Mouse (Mus musculus) forebrain, postnatal 0 days (tissue): ENCODE data around the gene Atp2a2. TPM values are rescaled to one million over a fixed set of nuclear protein-coding genes. Genes with fewer than 3 reads are reported as not detected.
A peak's percentile ranks its signal among the peaks of the same experiment; 100 is the strongest.
"Not testable (repeated sequence)": the region's sequence is repeated elsewhere in the genome, so short reads cannot be mapped to it uniquely, and the experiment has no call there.

Source experiments
- ATAC-seq: fragments of 200-750 bp; cut with Nextera tagmentation; 2 replicates; pipeline ENCODE4 v1.8.0; 2017; ENCODE audit warnings: mild to moderate bottlenecking, moderate library complexity
- DNase-seq: peaks from one replicate; pipeline ENCODE4 v3.0.0-alpha.2; 2015
- H3K27ac ChIP-seq: fragments of 300-500 bp; sonication (generic); 2 replicates; pipeline ENCODE4 v1.5.1; 2014; ENCODE audit warnings: low read depth, mild to moderate bottlenecking, antibody characterized with exemption, low read length, moderate library complexity, mixed read lengths
- H3K27me3 ChIP-seq: fragments of 300-500 bp; sonication (generic); 2 replicates; pipeline ENCODE4 v1.6.1; 2014; ENCODE audit warnings: mild to moderate bottlenecking, low read length, mixed read lengths; ENCODE audit not compliant: insufficient read depth
- H3K36me3 ChIP-seq: fragments of 300-500 bp; sonication (generic); 2 replicates; pipeline ENCODE4 v1.6.1; 2014; ENCODE audit warnings: mild to moderate bottlenecking, moderate library complexity; ENCODE audit not compliant: insufficient read depth
- H3K4me1 ChIP-seq: fragments of 300-500 bp; sonication (generic); 2 replicates; pipeline ENCODE4 v1.6.1; 2014; ENCODE audit warnings: antibody characterized with exemption; ENCODE audit not compliant: insufficient read depth
- H3K4me2 ChIP-seq: fragments of 300-500 bp; sonication (generic); 2 replicates; pipeline ENCODE4 v1.6.1; 2014; ENCODE audit warnings: low read depth, mild to moderate bottlenecking, moderate library complexity
- H3K4me3 ChIP-seq: fragments of 300-500 bp; sonication (generic); 2 replicates; pipeline ENCODE4 v1.5.1; 2014; ENCODE audit warnings: low read depth, low read length, mixed read lengths
- H3K9ac ChIP-seq: fragments of 300-500 bp; sonication (generic); 2 replicates; pipeline ENCODE4 v1.6.1; 2014; ENCODE audit warnings: mild to moderate bottlenecking
- H3K9me3 ChIP-seq: fragments of 300-500 bp; sonication (generic); 2 replicates; pipeline ENCODE4 v1.6.1; 2016; ENCODE audit warnings: low read length
- CTCF ChIP-seq: sonication (generic); IDR thresholded peaks from 2 replicates; pipeline ENCODE4 v1.5.1; 2016; ENCODE audit warnings: antibody characterized with exemption, control low read depth, low read depth
- WGBS: fragments of 180-500 bp; shearing (Covaris S2); extraction: QIAGEN DNeasy Blood & Tissue Kit; methylation state at CpG from one replicate; pipeline ENCODE4 v1.1.7; 2014; 5-methylcytosine and 5-hydroxymethylcytosine counted together
- polyA plus RNA-seq: library from polyadenylated mRNA; unstranded; fragments of >200 nt; fragmentation: Nextera tagmentation; extraction: Ambion mirVana; gene quantifications from 2 replicates; pipeline ENCODE4 v1.2.1, GENCODE M21; 2015
- total RNA-seq: library from RNA; depleted of rRNA; stranded (reverse); fragments of >200 nt; gene quantifications from 2 replicates; pipeline ENCODE4 v1.2.3, GENCODE M21; 2014

Gene Atp2a2
- total and polyA plus RNA-seq, 2 experiments from 2014 or later = 37.2 to 178 TPM

GRCm38 (mm10) chr5:122498046-122498445 lies 4.0 kb downstream of the Atp2a2 start:
- no peaks in the 10 kb centered on the region for H3K9me3 ChIP-seq
- DNase-seq (no peak), ATAC-seq (no peak)
- no peaks in the 10 kb centered on the region for H3K27me3 ChIP-seq
- 48% methylated on average over 2 of the region's 2 CpGs for WGBS
- no peak for TF ChIP-seq CTCF
- H3K4me2 ChIP-seq = peak overlapping the region; percentile 15; the same call in 1 of the 2 replicates
- 0 out of 2 replicates have a peak overlapping the region, but pooled peaks have one; percentile 4 for H3K9ac ChIP-seq
- no peak overlapping the region for H3K4me3 ChIP-seq
- H3K4me1 ChIP-seq = peaks cover 17% of the 10 kb centered on the region
- no peak overlapping the region for H3K27ac ChIP-seq
- peaks cover 21% of the 10 kb centered on the region for H3K36me3 ChIP-seq

GRCm38 (mm10) chr5:122496990-122497389 lies 5.0 kb downstream of the Atp2a2 start:
- no peaks in the 10 kb centered on the region for H3K9me3 ChIP-seq
- H3K4me2 ChIP-seq = no peak overlapping the region
- H3K4me1 ChIP-seq = peaks cover 15% of the 10 kb centered on the region
- H3K4me3 ChIP-seq = no peak overlapping the region
- DNase-seq (no peak), ATAC-seq (no peak)
- H3K27ac ChIP-seq = no peak overlapping the region
- no peak for TF ChIP-seq CTCF
- H3K27me3 ChIP-seq = no peaks in the 10 kb centered on the region
- peaks cover 25% of the 10 kb centered on the region for H3K36me3 ChIP-seq
- H3K9ac ChIP-seq = no peak overlapping the region
- 85% methylated on average over 4 of the region's 4 CpGs for WGBS

DNA sequence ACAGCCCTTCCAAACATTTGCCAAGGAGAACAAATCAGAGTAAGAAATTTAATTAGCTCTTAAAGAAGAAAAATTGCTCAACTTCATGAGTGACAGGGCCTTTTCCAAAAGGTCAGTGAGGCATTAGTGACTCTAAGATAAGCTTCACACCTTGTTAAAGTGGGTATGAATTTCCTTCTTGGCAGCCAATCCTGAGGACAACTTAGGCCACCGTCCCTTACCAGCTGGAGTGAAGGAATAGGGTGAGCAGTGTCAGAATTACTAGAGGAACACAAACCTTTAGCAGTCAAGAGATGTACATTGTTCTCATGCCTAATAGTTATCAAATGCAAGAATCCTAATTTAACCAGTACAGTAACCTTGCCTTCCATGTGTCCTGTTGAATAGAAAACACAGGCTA lies 7.6 kb downstream of the Atp2a2 start:
- Histone ChIP-seq H3K36me3 (peaks cover 43% of the 10 kb centered on the region), H3K9me3 (no peaks in the 10 kb centered on the region), H3K4me3 (no peak overlapping the region), H3K27me3 (no peaks in the 10 kb centered on the region), H3K9ac (no peak overlapping the region), H3K4me1 (peaks cover 10% of the 10 kb centered on the region), H3K27ac (no peak overlapping the region), H3K4me2 (no peak overlapping the region)
- ATAC-seq (no peak), DNase-seq (no peak)
- 67% methylated on average over 1 of the region's 1 CpGs for WGBS
- TF ChIP-seq CTCF = no peak

GRCm38 (mm10) chr5:122493035-122493434 lies 9.0 kb downstream of the Atp2a2 start:
- Histone ChIP-seq H3K4me2 (no peak overlapping the region), H3K27ac (no peak overlapping the region), H3K9ac (no peak overlapping the region), H3K9me3 (no peaks in the 10 kb centered on the region), H3K4me3 (no peak overlapping the region), H3K27me3 (no peaks in the 10 kb centered on the region), H3K4me1 (peaks cover 5% of the 10 kb centered on the region), H3K36me3 (peaks cover 55% of the 10 kb centered on the region)
- no peak for ATAC-seq
- TF ChIP-seq CTCF = no peak
- no peak for DNase-seq
- WGBS = 89% methylated on average over 2 of the region's 2 CpGs

DNA sequence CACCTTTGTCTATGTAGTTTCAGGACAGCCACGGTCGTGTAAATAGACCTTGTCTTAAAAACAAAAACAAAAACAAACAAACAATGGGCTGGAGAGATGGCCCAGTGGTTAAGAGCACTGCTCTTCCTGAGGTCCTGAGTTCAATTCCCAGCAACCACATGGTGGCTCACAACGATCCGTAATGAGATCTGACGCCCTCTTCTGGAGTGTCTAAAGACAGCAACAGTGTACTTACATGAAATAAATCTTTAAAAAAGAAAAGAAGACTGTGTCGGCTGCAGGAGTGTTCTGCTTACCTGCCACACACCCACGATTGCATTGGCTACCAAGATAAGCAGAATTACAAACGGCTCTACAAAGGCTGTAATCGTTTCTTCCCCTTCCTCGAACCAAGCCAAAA lies 10.6 kb downstream of the Atp2a2 start:
- no peak for TF ChIP-seq CTCF
- Histone ChIP-seq H3K27me3 (no peaks in the 10 kb centered on the region), H3K4me1 (no peaks in the 10 kb centered on the region), H3K9ac (no peak overlapping the region), H3K36me3 (peaks cover 59% of the 10 kb centered on the region), H3K4me3 (no peak overlapping the region), H3K27ac (no peak overlapping the region), H3K4me2 (no peak overlapping the region), H3K9me3 (no peaks in the 10 kb centered on the region)
- 86% methylated on average over 10 of the region's 10 CpGs for WGBS
- DNase-seq = no peak
- ATAC-seq = no peak

- H3K36me3 ChIP-seq = peaks cover 56% of the 10 kb centered on the region
- no peak for ATAC-seq
- no peaks in the 10 kb centered on the region for H3K9me3 ChIP-seq
- H3K4me2 ChIP-seq = no peak overlapping the region
- no peaks in the 10 kb centered on the region for H3K27me3 ChIP-seq
- no peak overlapping the region for H3K9ac ChIP-seq
- no peak for TF ChIP-seq CTCF
- H3K4me3 ChIP-seq = no peak overlapping the region
- DNase-seq = no peak
- WGBS = 96% methylated on average over 2 of the region's 2 CpGs
- H3K4me1 ChIP-seq = no peaks in the 10 kb centered on the region
- no peak overlapping the region for H3K27ac ChIP-seq
Measured at GRCm38 (mm10) chr5:122490148-122490547, 11.9 kb downstream of the Atp2a2 start.

GRCm38 (mm10) chr5:122487825-122488224 lies 14.2 kb downstream of the Atp2a2 start:
- TF ChIP-seq CTCF = no peak
- Histone ChIP-seq H3K27me3 (no peaks in the 10 kb centered on the region), H3K4me3 (no peak overlapping the region), H3K9me3 (no peaks in the 10 kb centered on the region), H3K27ac (no peak overlapping the region), H3K4me1 (no peaks in the 10 kb centered on the region), H3K36me3 (peaks cover 65% of the 10 kb centered on the region), H3K4me2 (no peak overlapping the region), H3K9ac (no peak overlapping the region)
- 83% methylated on average over 6 of the region's 6 CpGs for WGBS
- no peak for DNase-seq
- ATAC-seq = no peak

- not testable (repeated sequence) for H3K9me3 ChIP-seq, H3K27ac ChIP-seq, ATAC-seq, H3K27me3 ChIP-seq, H3K9ac ChIP-seq, H3K4me1 ChIP-seq, H3K4me2 ChIP-seq, DNase-seq, H3K4me3 ChIP-seq
- 85% methylated on average over 5 of the region's 5 CpGs for WGBS
- H3K36me3 ChIP-seq = peaks cover 70% of the 10 kb centered on the region
Measured at GRCm38 (mm10) chr5:122486243-122486642, 15.8 kb downstream of the Atp2a2 start.
